Mouse (Mus musculus): ENCODE measurements around the gene Foxi2.

Gene Foxi2

DNA sequence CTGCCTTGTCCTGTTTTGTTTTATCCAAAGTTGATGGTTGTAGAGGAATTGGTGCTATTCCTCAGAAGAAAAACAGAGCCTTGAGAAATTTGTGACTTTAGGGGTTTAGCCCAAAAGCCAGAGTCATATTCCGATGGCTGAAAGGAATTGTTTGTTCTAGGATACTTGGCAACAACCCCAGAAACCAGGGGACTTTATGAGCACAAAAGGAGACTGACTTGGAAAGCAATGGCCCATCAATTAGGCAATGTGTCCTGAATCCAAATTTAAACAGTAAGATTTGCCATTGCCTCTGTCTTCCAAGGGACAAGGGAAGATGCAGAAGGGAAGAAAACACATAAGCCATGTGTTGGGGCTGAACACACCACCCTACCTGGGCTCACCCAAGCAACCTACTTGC lies 42.3 kb downstream of the Foxi2 start:
- ChIA-PET POLR2A (no interaction called here), CTCF (interaction anchor here in 1 of 4 experiments (0.6 kb wide), 1 partner anchor 614 kb away, joined by 3 read pairs; no protein-coding TSS in a partner anchor)

- ChIA-PET POLR2A (interaction anchor here in 1 of 4 experiments (0.7 kb wide), 1 partner anchor 149 kb away, joined by 3 read pairs; no protein-coding TSS in a partner anchor), CTCF (interaction anchor here in 2 of 4 experiments (0.9 to 1.0 kb wide), 2 partner anchors 10 to 25 kb away, joined by 3 to 6 read pairs; no protein-coding TSS in a partner anchor)
Measured at GRCm38 (mm10) chr7:135453690-135454089, 43.6 kb downstream of the Foxi2 start.
